Mouse (Mus musculus) left cerebral cortex, adult 18-20 months (tissue): ENCODE results near the gene Zfp106. TPM values are rescaled to one million over a fixed set of nuclear protein-coding genes. Genes with fewer than 3 reads are reported as not detected.
A peak's percentile ranks its signal among the peaks of the same experiment; 100 is the strongest.

Experiments
- DNase-seq, 2 experiments: peaks; one replicate each; pipeline ENCODE4 v3.0.0; 2021 to 2022; ENCODE audit warnings: low spot score in 2 of 2, mixed read lengths in 1 of 2
- total RNA-seq, 2 experiments: library from RNA; stranded (reverse); gene quantifications; 2 replicates each; pipeline ENCODE4 v1.2.3; 2021

Zfp106 gene
- total RNA-seq, 2 experiments from 2014 or later: 168 to 179 TPM

DNA sequence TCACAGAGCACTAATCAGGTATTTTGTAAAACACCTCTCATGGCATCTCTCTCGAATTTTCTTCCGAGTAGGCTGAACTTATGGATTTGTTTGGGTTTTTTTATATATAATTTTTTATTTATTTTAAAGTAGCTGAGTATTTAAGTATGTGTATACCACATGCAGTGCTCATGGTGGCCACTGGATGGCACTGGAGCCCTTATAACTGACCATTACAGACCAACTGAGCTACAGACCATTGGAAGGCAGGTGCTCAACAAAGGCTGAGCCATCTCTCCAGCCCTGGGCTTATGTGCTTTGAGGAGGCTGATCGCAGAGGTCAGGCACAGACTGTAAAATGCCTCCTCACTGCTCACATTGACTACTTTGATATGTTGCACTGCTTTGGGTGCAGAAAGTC lies 85.0 kb downstream of the Zfp106 start:
- DNase-seq: peak; percentile 68

DNA sequence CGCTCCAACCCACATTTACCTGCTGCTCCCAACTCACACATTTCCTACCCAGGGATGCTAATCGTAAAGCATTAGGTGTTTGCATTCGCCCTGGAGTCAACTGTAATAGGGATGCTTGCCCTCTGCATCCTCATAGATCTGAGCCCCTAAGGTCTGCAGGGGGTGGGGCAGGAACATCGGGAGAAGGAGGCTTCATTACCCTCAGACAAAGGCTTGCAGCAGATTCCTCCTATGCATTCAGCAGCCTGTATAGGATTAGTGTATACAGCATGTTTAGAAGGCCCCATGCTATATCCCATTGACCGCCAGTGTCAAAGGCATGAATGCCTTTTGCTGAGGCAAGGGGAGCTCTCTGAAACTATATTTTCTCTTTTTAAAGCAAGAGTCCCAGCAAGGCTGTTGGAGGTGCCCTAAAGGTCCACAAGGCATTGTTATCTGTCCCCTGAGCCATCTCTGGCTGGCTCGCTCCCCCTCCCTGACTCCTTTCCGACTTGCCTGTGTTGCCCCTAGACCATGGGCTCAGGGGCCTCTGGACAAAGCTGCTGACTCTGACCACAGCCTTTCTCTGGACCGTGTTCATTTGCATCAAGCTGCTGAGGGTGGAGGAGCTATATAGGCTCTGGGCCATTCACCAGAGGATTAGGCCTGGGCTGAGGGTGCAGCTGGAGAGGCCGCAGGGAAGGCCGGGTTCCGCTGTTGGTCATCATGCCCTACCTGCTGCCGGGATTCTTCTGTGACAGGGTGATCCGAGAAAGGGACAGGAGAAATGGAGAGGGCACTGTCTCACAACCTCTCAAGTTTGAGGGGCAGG lies 87.2 kb downstream of the Zfp106 start:
- no peak for DNase-seq

DNA sequence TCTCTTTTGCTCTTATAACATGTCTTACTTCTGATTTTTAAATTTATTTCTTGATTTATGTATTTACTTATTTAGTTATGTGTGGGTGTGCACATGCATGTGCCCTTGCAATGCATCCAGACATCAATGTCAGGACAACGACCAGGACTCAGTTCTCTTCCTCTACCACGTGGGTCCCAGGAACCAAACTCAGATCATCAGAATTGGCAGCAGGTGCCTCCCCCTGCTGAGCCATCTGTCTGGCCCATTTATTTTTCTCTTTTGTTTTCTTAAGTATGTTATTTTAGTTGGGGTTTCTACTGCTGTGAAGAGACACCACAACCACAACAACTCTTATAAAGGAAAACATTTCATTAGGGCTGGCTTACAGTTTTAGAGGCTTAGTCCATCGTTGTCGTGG lies 92.8 kb downstream of the Zfp106 start:
- DNase-seq: no peak

DNA sequence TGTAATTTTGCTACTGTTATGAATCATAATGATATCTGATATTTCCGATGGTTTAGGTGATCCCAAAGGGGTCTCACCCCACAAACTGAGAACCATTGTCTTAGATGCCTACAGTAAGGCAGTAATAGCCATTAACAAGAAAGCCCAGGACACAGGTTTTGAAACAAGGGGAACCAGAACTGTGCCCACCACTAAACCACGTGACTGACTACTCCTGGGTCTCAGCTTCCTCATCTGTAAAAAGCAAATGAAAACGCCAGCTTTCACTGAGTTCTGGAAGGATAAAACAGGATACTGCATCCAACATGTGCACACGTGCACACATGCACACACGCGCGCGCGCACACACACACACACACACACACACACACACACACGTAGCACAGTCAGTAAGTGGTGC lies 93.9 kb downstream of the Zfp106 start:
- no peak for DNase-seq

DNA sequence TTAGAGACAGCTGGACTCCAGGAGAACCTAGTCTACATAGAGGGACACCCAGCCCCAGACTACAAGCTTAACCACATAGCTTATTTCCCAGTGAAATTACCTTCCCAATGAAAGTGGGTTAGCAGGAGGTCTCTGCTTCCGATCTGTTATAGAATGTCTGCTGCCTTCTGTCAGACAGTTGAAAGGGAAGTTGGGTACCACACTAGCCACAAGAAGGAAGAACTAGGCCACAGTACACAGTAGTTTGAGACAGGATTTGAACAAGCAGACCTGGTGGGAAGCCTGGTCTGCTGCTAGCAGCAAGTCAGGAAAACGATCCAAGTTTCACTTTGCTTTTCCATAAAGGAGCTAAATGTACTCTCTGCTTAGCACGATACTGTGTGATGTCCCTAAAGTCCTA lies 94.4 kb downstream of the Zfp106 start:
- no peak for DNase-seq

DNA sequence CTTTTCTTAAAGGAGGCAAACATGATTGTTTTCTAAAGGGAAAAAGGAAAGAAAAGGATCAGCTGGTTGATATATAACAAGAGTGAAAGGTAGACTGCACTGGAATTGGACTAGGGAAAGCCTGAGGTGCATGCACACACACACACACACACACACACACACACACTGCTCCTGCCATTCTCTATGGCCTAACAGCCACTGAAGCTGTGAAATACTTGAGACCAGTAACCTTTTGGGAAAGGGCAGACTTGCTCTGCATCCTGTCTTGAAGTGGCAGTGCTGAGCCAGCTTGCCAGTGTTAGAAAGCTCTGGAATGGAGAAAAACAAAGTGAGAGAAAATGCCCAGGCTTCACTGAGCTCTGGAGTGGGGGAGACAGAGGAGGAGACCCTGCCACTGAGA lies 95.6 kb downstream of the Zfp106 start:
- no peak for DNase-seq

DNA sequence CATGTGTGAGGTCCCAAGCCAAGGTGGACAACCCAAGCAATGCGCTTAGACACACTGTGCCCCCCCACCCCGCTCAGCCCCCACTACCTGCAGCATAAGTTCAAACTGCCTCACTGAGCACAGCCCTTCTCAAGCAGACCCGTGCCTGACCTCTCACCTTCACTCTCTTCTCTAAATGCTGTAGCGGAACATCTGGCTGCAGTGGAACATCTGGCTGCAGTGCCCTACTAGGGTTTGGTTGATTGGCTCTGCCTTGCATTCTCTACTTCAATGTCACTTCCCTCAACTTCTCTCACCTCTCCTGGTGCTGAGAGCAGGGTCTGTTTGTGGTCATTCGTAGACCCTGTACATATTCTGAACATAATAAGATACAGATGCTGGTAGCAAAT lies 98.3 kb downstream of the Zfp106 start:
- DNase-seq: no peak

DNA sequence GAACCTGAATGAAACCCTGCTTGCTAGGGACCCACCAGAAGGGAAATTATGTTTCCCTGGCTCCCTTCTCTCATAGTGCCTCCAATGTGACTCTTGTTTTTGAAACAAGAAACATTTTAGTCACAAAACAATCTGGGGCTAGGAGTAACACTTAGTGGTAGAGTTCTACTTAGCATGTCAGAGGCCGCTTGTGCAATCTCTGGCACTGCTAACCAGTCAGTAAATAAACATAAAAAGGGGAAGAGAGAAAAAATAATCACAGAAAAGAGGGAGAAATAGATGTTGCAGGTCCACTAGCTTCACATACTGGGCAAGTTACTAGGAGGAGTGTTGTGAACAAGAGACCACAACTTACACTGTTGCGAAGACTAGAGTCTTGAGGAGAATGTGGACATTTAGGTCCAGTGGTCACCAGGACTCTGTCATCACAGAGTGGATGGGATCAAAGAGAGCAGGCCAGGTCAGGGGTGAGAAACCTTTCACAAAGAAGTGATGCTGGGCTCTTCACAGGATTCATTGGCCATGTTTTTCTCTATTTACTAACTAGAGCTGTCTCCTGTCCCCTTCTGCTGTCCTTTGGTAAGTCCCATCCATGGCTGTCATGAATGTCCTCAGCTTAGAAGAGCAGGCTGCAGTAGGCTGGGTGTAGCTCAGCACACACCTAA lies 98.8 kb downstream of the Zfp106 start:
- no peak for DNase-seq

DNA sequence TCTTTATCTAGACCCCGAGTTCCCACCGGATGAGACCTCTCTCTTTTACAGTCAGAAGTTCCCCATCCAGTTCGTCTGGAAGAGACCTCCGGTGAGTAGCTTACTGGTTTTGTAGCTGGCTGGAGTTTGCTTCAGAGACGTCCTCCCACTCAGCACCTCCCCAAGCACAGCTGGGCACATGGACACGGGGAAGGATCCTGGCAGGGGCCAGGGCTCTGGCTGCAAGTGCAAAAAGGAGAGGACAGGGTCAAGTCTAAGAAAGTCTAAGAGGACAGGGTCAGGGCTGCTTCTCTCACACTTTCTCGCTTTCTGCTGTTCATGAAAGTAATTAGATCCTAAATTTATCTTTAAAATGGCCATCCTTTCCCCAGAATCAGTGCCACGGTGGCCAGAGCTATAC lies 99.6 kb downstream of the Zfp106 start:
- DNase-seq: no peak

DNA sequence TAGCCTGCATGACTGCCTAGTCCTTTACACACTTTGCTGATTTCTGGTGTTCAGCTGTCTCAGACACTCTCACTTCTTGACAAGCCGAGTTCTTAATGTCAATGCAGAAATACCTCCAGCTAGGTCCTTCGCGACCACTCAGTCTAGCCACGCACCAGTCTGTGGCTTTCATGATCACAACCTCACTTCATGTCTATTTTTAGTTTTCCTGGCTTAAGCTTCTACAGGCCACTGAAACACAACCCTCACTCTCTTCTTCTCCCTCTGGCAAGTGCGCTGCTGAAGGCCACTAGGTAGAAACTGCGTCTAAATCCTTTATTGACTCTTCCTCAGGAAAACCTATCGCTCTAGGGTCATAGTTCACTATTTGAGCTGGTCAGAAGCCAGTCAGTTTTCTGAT lies 100.3 kb downstream of the Zfp106 start:
- DNase-seq: no peak

DNA sequence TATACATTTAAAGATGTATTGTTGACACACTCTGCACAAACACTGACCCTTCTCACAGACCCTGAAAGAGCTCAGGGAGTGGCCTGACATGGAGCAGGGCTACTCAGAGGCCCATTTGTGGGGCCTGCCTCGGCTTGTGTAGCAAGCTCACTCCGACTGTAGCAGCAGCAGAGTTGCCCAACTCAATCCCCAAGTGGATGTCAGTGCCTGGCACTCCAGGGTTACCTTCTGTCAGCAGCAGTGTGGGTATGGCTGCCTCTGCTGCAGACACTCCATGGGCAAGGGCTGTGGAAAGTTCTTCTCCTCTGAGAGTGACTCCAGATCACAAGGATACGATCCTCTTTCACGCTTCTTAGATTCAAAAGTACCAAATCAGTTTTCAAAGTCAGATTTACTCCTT lies 103.4 kb downstream of the Zfp106 start:
- no peak for DNase-seq

Other genes starting within 250 kb of the Zfp106 start
- not detected for gene Pla2g4f, start 249.7 kb downstream of the Zfp106 start, total RNA-seq
- gene Vps39, start 210.7 kb downstream of the Zfp106 start, total RNA-seq: 10 to 100 TPM; 66.1 to 80.0 TPM
- gene Ganc, start 159.9 kb downstream of the Zfp106 start, total RNA-seq: 10 to 100 TPM; 12.4 to 14.1 TPM
- gene Tmem87a, start 159.7 kb downstream of the Zfp106 start, total RNA-seq: 10 to 100 TPM; 40.5 to 43.3 TPM
- gene Capn3, start 107.8 kb downstream of the Zfp106 start, total RNA-seq: 1 to 10 TPM; 4.2 TPM
- gene Snap23, start 3.8 kb upstream of the Zfp106 start, total RNA-seq: 10 to 100 TPM; 20.0 to 21.1 TPM
- gene Haus2, start 45.5 kb upstream of the Zfp106 start, total RNA-seq: 10 to 100 TPM; 13.1 to 14.9 TPM
- 10 to 100 TPM; 43.6 to 44.7 TPM for gene Lrrc57, start 45.7 kb upstream of the Zfp106 start, total RNA-seq
- 1 to 10 TPM; 6.9 to 8.8 TPM for gene Stard9, start 65.3 kb upstream of the Zfp106 start, total RNA-seq